Mouse (Mus musculus): ENCODE data around the gene Agrp. TPM values are rescaled to one million over a fixed set of nuclear protein-coding genes. Genes with fewer than 3 reads are reported as not detected.
A peak's percentile ranks its signal among the peaks of the same experiment; 100 is the strongest.

Gene Agrp
- polyA plus RNA-seq, 1 experiment, result 0.47 TPM

- Histone ChIP-seq H3K27me3 (ENCODE audit: control insufficient read depth, insufficient read depth, insufficient read length) (no peaks in the 10 kb centered on the region), H3K4me3 (no peak overlapping the region), H3K36me3 (ENCODE audit: control insufficient read depth, insufficient read depth) (peaks cover 18% of the 10 kb centered on the region), H3ac (ENCODE audit: control insufficient read depth, insufficient read length) (no peak overlapping the region), H3K79me2 (ENCODE audit: control insufficient read depth, insufficient read depth) (no peaks in the 10 kb centered on the region), H3K4me2 (ENCODE audit: low read depth) (no peak overlapping the region)
- TF ChIP-seq MAX (IDR thresholded peaks at IDR 0.05; ENCODE audit: low read depth) (no peak), TCF12 (IDR thresholded peaks at IDR 0.05; ENCODE audit: insufficient read depth, poor library complexity, severe bottlenecking) (no peak), POLR2AphosphoS2 (IDR thresholded peaks at IDR 0.05; ENCODE audit: insufficient read length, low read depth) (no peak), CEBPB (IDR thresholded peaks at IDR 0.05; ENCODE audit: insufficient read depth, poor library complexity, severe bottlenecking) (no peak), USF1 (IDR thresholded peaks at IDR 0.05; ENCODE audit: low read depth) (no peak), MYOG (IDR thresholded peaks at IDR 0.05; ENCODE audit: control insufficient read depth in 1 of 3, insufficient read depth in 1 of 3, insufficient read length in 2 of 3, low read depth in 2 of 3) (no peak), E2F4 (IDR thresholded peaks at IDR 0.05; ENCODE audit: insufficient read depth) (no peak), POLR2A (IDR thresholded peaks at IDR 0.05; ENCODE audit: insufficient read length, low read depth) (no peak), REST (IDR thresholded peaks at IDR 0.05; ENCODE audit: insufficient read depth, insufficient read length) (no peak), MYOD1 (IDR thresholded peaks at IDR 0.05; ENCODE audit: control insufficient read depth in 1 of 3, insufficient read length in 2 of 3, low read depth in 2 of 3) (no peak), SRF (IDR thresholded peaks at IDR 0.05; ENCODE audit: control insufficient read depth, insufficient read length, low read depth) (no peak), TCF3 (IDR thresholded peaks at IDR 0.05; ENCODE audit: insufficient read length, low read depth) (no peak)
Measured at GRCm38 (mm10) chr8:105522890-105523289, 114.3 kb downstream of the Agrp start.

- H3ac ChIP-seq (ENCODE audit: control insufficient read depth, insufficient read length), result no peak overlapping the region
- H3K4me2 ChIP-seq (ENCODE audit: low read depth), result no peak overlapping the region
- no peak overlapping the region for H3K4me3 ChIP-seq
- no peaks in the 10 kb centered on the region for H3K27me3 ChIP-seq (ENCODE audit: control insufficient read depth, insufficient read depth, insufficient read length)
- no peak for TF ChIP-seq CEBPB (IDR thresholded peaks at IDR 0.05; ENCODE audit: insufficient read depth, poor library complexity, severe bottlenecking)
- no peak for TF ChIP-seq MYOG (IDR thresholded peaks at IDR 0.05; ENCODE audit: control insufficient read depth in 1 of 3, insufficient read depth in 1 of 3, insufficient read length in 2 of 3, low read depth in 2 of 3)
- no peak for TF ChIP-seq E2F4 (IDR thresholded peaks at IDR 0.05; ENCODE audit: insufficient read depth)
- no peak for TF ChIP-seq MAX (IDR thresholded peaks at IDR 0.05; ENCODE audit: low read depth)
- no peak for TF ChIP-seq REST (IDR thresholded peaks at IDR 0.05; ENCODE audit: insufficient read depth, insufficient read length)
- TF ChIP-seq SRF (IDR thresholded peaks at IDR 0.05; ENCODE audit: control insufficient read depth, insufficient read length, low read depth), result no peak
- TF ChIP-seq TCF3 (IDR thresholded peaks at IDR 0.05; ENCODE audit: insufficient read length, low read depth), result no peak
- TF ChIP-seq POLR2AphosphoS2 (IDR thresholded peaks at IDR 0.05; ENCODE audit: insufficient read length, low read depth), result no peak
- TF ChIP-seq POLR2A (IDR thresholded peaks at IDR 0.05; ENCODE audit: insufficient read length, low read depth), result no peak
- TF ChIP-seq USF1 (IDR thresholded peaks at IDR 0.05; ENCODE audit: low read depth), result no peak
- TF ChIP-seq TCF12 (IDR thresholded peaks at IDR 0.05; ENCODE audit: insufficient read depth, poor library complexity, severe bottlenecking), result no peak
- no peaks in the 10 kb centered on the region for H3K79me2 ChIP-seq (ENCODE audit: control insufficient read depth, insufficient read depth)
- H3K36me3 ChIP-seq (ENCODE audit: control insufficient read depth, insufficient read depth), result peaks cover 11% of the 10 kb centered on the region
Measured at GRCm38 (mm10) chr8:105521995-105522769, 115.0 kb downstream of the Agrp start.

GRCm38 (mm10) chr8:105521061-105521460, 116.1 kb downstream of the Agrp start:
- TF ChIP-seq MYOG (IDR thresholded peaks at IDR 0.05; ENCODE audit: control insufficient read depth in 1 of 3, insufficient read depth in 1 of 3, insufficient read length in 2 of 3, low read depth in 2 of 3), result no peak

GRCm38 (mm10) chr8:105520521-105520920, 116.7 kb downstream of the Agrp start:
- H3K4me2 ChIP-seq (ENCODE audit: low read depth), result no peak overlapping the region
- TF ChIP-seq E2F4 (IDR thresholded peaks at IDR 0.05; ENCODE audit: insufficient read depth) (no peak), MYOD1 (IDR thresholded peaks at IDR 0.05; ENCODE audit: control insufficient read depth in 1 of 3, insufficient read length in 2 of 3, low read depth in 2 of 3) (no peak), USF1 (IDR thresholded peaks at IDR 0.05; ENCODE audit: low read depth) (no peak), POLR2AphosphoS2 (IDR thresholded peaks at IDR 0.05; ENCODE audit: insufficient read length, low read depth) (peak; percentile 16)

More at GRCm38 (mm10) chr8:105521061-105521460, 116.1 kb downstream of the Agrp start:
- no peak overlapping the region for H3K4me3 ChIP-seq
- no peak overlapping the region for H3K4me2 ChIP-seq (ENCODE audit: low read depth)
- no peaks in the 10 kb centered on the region for H3K27me3 ChIP-seq (ENCODE audit: control insufficient read depth, insufficient read depth, insufficient read length)
- no peaks in the 10 kb centered on the region for H3K79me2 ChIP-seq (ENCODE audit: control insufficient read depth, insufficient read depth)
- no peak overlapping the region for H3ac ChIP-seq (ENCODE audit: control insufficient read depth, insufficient read length)
- peaks cover 5% of the 10 kb centered on the region for H3K36me3 ChIP-seq (ENCODE audit: control insufficient read depth, insufficient read depth)

GRCm38 (mm10) chr8:105519591-105519990, 117.6 kb downstream of the Agrp start:
- Histone ChIP-seq H3K36me3 (ENCODE audit: control insufficient read depth, insufficient read depth) (peaks cover 4% of the 10 kb centered on the region), H3K27me3 (ENCODE audit: control insufficient read depth, insufficient read depth, insufficient read length) (no peaks in the 10 kb centered on the region), H3ac (ENCODE audit: control insufficient read depth, insufficient read length) (no peak overlapping the region), H3K4me3 (no peak overlapping the region), H3K79me2 (ENCODE audit: control insufficient read depth, insufficient read depth) (no peaks in the 10 kb centered on the region), H3K4me2 (ENCODE audit: low read depth) (peak overlapping the region; percentile 85)
- TF ChIP-seq TCF3 (IDR thresholded peaks at IDR 0.05; ENCODE audit: insufficient read length, low read depth) (no peak), POLR2A (IDR thresholded peaks at IDR 0.05; ENCODE audit: insufficient read length, low read depth) (no peak), POLR2AphosphoS2 (IDR thresholded peaks at IDR 0.05; ENCODE audit: insufficient read length, low read depth) (no peak), TCF12 (IDR thresholded peaks at IDR 0.05; ENCODE audit: insufficient read depth, poor library complexity, severe bottlenecking) (no peak), MYOD1 (IDR thresholded peaks at IDR 0.05; ENCODE audit: control insufficient read depth in 1 of 3, insufficient read length in 2 of 3, low read depth in 2 of 3) (no peak), SRF (IDR thresholded peaks at IDR 0.05; ENCODE audit: control insufficient read depth, insufficient read length, low read depth) (no peak), REST (IDR thresholded peaks at IDR 0.05; ENCODE audit: insufficient read depth, insufficient read length) (no peak), USF1 (IDR thresholded peaks at IDR 0.05; ENCODE audit: low read depth) (no peak), MAX (IDR thresholded peaks at IDR 0.05; ENCODE audit: low read depth) (no peak), MYOG (IDR thresholded peaks at IDR 0.05; ENCODE audit: control insufficient read depth in 1 of 3, insufficient read depth in 1 of 3, insufficient read length in 2 of 3, low read depth in 2 of 3) (no peak), E2F4 (IDR thresholded peaks at IDR 0.05; ENCODE audit: insufficient read depth) (no peak), CEBPB (IDR thresholded peaks at IDR 0.05; ENCODE audit: insufficient read depth, poor library complexity, severe bottlenecking) (no peak)

More at GRCm38 (mm10) chr8:105520521-105520920, 116.7 kb downstream of the Agrp start:
- H3ac ChIP-seq (ENCODE audit: control insufficient read depth, insufficient read length), result no peak overlapping the region
- no peaks in the 10 kb centered on the region for H3K79me2 ChIP-seq (ENCODE audit: control insufficient read depth, insufficient read depth)
- no peaks in the 10 kb centered on the region for H3K27me3 ChIP-seq (ENCODE audit: control insufficient read depth, insufficient read depth, insufficient read length)
- peaks cover 4% of the 10 kb centered on the region for H3K36me3 ChIP-seq (ENCODE audit: control insufficient read depth, insufficient read depth)
- H3K4me3 ChIP-seq, result no peak overlapping the region
